Mouse (Mus musculus) kidney, postnatal 10 days (tissue): ENCODE measurements at regions not wholly inside any gene's neighbourhood (a gene's known extent, or its start where the extent isn't known, plus 50 kb on each side); places are given as distances from the start of the nearest gene placed in this dataset.
A peak's percentile ranks its signal among the peaks of the same experiment; 100 is the strongest.
"Not testable (repeated sequence)": the region's sequence is repeated elsewhere in the genome, so short reads cannot be mapped to it uniquely, and the experiment has no call there.

Experiments used
- DNase-seq: peaks from one replicate; pipeline ENCODE4 v3.0.0; 2021; ENCODE audit warnings: mixed read lengths

DNA sequence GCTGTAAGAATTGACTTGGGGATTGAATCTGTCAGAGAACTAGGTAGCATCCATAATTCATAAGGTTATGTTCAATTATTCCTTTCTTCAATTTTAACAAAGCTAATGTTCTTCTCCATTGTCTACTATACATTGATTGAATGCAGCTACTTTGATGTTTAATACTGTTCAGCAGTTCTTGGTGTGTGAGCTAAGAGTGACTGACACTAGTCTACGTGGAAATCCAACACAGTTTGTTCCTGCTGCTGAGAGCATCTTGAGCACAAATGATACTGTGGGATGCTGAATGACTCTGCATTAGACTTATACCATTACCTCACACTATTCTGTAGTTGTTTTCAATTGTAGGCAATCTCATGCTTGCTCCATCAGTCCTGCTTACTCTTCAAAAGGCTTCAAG lies 249.4 kb upstream of the Akr1e1 start:
- no peak for DNase-seq

DNA sequence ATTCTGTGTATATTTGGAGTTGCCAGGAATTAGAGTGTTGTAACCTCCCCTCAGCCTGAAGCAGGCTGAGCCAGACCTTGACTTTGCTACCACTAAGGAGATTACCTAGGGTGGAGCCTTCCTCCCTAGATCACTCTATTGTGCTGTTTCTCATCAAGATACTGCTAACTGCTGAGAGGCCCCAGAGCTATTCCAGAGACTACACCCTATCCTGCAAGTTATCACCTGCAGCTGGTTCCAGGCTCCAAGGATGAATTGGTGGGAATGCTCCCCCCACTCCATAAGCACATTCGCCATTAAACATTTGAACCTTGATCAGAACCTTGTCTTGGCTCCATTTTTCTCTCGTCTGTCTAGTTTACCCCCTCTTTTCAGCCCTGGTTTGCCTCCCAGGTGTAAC lies 230.5 kb upstream of the Akr1e1 start:
- DNase-seq: not testable (repeated sequence)

DNA sequence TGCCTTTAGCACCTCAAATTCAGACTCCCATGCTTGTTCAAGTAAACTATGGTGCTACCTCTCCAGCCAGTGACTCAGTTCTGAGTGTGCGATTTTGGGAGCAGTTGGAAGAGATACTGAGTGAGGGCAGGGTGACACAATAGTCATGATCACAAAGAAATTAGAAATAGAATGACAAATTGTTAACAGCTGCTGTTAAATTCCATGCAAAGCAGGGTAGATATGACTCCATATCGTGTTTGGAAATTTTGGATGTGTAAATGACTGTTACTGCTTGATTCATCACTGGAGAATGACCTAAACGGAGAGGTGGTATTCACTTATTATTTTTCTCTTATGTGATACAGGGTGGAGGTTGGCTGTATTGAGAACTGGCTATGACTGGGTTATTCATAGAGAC lies 217.8 kb upstream of the Akr1e1 start:
- DNase-seq: no peak

DNA sequence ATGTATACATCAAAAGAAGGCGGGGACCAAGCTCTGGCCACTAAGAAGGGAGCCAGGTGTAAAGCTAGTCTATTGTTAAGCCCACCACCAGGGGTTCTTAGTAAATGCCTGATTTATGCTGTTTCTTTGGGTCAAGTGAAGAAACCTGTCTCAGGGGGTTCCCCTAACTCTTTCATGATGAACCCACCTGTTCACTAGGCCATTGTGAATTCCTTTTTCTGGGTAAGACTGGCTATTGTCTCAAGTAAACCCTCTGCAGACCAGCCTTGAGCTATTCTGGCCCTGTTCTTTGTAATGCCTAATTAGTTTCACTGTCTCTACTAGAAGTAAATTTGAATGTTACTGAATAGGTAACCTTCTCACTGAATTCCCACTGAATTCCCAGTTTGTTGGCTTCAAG lies 216.8 kb upstream of the Akr1e1 start:
- DNase-seq: not testable (repeated sequence)

DNA sequence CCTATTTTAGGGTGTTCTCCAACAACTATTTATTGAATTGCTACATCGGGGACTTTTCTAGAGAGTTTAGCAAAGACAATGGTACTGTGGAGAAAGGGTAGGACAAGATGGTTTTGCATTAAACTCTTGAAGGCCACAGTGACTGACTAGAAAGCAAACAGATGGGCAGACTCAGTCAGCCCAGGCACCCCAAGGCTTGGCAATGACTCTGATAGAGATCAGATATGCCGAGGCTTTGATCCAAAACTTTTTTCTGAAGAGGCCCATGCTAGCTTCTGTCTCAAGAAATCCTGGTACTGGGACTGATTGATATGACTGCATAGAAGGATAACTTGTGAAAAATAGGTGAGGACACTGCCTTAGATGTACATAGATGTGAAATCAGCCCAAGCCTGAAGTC lies 197.9 kb upstream of the Akr1e1 start:
- no peak for DNase-seq

DNA sequence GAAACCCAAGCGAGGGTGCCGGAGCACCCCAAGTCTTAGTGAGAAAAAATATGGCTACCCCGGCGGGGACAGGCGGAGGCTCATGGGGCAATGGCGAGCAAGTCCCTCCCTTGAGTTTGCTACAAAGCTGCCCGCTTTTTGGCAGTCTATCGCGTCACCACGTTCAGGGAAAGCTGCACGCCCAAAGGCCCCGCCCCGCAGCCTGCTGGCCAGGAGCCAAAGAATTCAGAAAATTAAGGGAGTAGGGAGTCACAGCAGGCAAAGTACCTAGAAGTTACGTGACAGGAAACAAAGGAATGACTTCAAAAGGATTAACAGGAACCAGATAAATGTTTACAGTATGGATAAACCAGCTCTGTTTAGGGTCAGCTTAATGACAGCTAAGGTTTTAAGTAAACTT lies 191.7 kb upstream of the Akr1e1 start:
- DNase-seq: no peak

DNA sequence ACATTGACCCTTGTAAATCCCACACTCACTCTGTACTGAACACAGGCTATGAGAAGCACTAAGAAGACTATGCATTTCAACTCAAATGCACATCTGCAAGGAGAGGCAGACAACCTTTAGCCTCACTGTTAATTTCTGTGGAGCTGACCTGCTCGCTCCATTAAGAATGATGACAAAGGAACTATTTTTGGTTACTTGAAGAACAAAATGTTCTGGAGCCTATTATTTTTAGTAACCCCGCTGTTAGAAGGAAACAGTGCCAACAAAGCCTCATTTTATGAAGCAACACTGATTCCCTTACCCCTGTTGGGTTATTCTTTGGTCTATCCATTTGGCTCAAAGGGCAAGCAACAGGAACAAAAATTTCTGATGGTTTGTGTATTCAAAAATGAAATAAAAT lies 182.2 kb upstream of the Akr1e1 start:
- DNase-seq: no peak

DNA sequence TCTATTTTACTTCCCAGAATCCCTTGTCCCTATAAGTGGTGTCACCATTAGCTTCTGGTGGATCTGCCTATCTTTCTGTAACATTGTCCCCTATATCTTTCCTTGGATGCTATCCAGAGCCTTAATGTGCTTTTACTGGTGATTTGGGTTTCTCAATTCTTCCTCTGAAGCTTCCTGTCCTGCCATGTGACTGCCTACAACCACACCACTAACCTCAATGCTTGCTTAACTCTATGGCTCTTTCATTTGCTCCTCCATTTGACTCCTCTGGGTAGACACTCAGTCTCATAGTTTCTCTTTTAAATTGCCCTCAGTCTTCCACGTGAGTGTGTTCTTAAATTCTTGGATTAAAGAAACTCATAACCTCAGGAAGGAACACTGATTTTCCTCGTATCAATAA lies 181.4 kb upstream of the Akr1e1 start:
- no peak for DNase-seq

DNA sequence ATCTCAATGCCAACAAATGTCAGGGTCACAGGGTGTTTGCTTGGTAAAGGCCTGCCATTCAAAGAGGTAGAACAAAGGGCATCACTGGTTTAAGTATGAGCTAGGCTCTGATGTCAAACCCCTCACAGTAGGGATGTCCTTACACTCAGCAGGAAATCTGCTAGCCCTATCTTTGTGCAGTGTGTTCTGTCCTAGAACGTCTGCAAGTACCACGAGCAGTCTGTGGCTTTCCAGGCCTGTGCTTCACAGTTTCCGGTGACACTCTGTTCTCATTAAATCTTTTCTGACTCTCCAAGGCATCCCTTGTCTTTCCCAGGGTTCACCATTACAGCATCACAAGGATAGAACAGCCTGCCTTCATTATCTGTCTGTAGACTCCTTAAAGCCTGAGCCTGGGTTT lies 174.3 kb upstream of the Akr1e1 start:
- DNase-seq: no peak

DNA sequence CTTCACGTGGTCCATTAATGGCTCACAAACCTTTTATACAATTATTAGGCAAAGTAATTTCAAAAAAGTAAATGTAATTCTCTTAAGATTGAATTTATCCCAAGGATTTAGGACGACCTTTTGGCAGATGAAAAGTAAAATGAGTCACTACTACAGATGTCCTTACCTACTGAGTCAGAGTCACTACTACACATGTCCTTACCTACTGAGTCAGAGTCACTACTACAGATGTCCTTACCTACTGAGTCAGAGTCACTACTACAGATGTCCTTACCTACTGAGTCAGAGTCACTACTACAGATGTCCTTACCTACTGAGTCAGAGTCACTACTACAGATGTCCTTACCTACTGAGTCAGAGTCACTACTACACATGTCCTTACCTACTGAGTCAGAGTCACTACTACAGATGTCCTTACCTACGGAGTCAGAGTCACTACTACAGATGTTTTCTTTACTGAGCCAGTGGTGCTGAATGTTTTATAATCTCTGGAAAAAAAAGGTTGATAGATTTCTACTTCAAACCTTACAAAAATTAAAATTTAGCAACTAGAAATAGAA lies 169.4 kb upstream of the Akr1e1 start:
- not testable (repeated sequence) for DNase-seq

DNA sequence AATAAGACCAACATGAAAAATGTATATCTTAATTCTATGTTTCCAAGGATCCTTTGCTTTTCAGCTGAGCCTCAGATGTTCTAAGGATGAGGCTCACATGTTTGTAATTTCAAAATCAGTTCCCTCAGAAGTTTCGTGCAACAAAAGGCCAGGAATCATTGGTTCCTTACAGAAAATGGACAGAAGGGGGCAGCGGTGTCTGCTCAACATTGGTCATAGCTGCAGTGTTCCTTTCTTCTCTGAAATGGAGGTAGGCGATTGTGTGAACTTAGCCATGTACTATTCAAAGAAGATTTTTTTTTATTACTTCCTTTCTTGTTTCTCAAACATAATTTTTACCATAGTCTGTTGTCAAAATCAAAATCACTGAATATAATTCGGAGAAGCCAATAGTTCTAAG lies 167.9 kb upstream of the Akr1e1 start:
- peak; percentile 73 for DNase-seq

DNA sequence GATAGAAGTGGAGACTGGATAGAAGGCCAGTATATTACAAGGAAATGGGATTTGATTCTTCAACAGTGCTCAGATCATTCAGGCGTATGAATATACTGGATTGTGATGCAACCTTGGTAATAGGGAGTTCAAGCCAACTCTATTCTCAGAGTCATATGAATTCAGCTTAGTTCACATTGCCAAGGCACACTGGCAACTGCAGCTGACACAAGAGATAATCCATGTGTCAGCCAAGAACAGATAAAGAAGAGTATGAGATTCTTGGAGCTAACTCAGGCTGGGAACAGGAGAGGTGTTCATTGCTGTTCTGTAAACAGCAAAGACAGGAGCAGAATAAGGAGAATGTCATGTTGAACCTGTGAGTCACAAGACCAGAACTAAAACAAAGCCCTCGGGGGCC lies 163.3 kb upstream of the Akr1e1 start:
- no peak for DNase-seq

DNA sequence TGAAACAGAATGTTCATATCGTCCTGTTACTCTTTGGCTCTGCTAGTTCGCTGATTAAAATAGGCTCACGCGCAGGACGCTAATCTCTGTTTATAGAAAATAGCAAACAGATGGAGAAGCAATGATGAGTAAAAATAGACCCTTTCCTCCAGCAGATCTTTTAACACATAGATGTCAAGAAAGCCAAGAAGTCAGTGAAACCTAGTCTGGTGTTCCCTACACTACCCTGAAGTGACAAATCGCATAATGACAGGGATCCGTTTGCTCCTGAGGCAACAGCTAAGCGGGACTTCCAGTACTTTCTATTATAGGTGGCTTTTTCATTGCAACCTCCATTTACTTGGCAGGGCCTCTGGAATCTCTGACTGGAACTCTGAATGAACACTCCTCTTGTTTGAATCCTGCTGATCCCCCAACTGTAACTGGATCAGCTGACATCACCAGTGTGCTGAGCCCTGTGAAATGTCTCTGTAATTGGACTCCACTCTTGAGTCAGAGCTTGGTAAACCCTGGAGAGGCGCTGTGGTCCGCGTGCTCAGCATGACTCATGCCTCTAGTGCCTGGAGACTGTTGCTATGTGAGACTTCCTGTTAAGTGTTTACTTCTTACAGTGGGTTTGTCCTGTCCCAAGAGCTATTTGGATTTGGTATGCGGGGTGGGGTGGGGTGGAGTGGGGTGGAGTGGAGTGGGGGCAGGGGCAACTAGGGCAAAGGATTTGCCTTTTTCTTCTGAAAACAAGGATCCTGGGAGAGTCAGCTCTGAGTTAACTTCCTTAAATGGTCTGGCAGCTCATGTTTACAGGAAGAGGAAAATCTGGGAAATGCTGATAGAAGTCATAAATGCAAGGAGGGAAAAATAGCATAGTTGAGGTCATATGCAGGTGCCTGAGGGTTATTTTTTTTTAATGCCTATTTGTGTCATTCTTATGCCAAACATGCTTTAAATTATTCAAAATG lies 162.4 kb upstream of the Akr1e1 start:
- peak; percentile 74 for DNase-seq

DNA sequence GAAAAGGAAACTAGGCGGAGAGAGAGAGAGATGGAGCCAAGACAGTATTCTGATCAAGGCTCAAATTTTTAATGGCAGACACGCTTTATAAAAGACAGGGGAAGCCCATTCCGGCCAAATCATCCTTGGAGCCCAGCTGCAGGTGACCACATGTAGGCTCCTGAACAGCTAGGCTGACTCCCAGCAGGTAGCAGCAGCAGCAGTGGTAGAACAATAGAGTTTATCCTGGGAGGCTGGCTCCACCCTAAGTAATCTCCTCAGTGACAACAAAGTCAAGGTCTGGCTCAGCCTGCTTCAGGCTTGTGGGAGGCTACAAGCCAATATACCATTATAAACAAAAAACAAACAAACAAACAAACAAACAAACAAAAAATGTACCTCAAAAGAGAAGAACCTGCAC lies 151.0 kb upstream of the Akr1e1 start:
- no peak for DNase-seq

DNA sequence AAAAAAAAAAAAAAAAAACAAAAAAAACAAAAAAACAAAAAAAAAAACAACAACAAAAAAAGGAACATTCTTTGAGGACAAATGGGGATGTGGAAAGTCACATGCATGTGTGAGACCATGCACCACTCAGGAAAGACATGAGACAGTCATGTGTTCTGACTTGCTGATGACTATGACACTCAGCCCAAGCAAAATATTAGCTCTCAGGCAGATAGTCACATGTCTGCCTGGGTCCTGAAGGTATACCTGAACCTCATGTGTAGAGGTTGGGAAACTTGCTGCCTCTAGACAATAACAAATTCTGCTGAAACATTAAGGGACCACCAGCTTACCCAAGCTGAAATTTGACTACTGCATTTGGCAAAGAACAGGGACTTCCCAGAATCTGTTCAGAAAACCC lies 147.6 kb upstream of the Akr1e1 start:
- DNase-seq: no peak

DNA sequence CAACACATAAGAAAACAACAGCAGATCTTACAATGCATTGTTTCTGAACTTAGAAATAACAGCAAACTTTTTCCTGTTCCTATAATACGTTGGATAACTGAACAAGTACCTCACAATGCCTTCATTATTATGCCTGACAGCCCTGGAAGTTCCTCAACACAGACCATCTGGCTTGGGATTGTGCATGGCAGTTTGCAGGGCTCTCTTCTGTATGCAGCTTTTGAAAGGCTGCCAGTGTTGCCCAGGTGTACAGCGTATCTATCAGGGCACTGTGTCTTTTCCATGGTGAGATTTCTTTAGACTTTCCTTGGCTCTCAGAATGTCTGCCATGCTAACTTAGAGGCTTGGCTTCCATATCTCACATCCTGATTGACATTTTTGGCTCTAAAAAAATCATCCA lies 134.0 kb upstream of the Akr1e1 start:
- DNase-seq: no peak

DNA sequence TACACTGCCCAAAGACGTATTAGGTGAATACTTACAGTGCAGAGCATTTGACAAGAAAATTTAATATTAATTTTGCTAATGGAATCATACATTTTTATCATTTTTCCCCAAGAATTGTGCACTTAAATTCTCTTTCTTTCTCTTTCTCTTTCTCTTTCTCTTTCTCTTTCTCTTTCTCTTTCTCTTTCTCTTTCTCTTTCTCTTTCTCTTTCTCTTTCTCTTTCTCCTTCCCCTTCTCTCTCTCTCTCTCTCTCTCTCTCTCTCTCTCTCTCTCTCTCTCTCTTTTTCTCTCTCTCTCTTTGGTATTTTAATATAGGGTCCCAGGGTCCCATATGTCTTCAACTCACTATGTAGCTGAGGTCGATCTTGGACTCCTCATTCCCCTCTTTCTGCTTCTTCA lies 107.3 kb upstream of the Akr1e1 start:
- not testable (repeated sequence) for DNase-seq

DNA sequence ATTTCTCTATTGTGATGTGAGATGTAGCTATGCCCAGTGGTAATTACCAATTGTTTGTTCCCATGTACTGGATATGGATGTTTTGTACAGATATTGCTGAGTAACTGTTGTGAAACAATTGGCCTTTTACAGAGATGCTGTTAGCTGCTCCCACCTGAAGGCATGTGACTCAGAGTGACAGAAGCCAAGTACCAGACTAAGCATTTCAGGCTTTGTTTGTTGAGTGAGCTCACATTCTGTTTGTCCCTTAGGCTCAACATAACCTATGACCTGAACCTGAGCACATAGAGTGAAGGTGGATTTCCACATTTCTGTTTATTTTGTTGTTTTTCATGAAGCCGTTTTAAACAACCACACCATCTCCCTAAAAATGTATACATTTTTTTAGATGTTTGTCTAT lies 105.8 kb upstream of the Akr1e1 start:
- DNase-seq: no peak

DNA sequence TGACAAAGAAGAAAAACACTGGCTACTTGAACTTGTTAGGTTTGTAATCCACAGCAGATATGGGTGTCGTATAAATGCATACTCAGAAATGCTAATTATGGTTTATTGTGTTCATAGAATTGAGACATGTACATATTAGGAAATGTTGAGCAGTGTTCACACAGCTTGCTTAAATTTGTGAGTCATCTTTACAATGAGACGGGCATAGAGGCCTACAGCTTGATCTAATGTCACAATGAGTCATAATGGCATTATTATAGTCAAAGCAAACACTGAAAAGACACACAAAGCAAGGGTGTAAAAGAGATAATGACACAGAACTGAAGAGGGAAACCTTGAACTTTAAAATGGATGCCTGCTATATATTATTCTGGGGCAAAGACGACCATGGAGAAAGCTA lies 103.7 kb upstream of the Akr1e1 start:
- no peak for DNase-seq

DNA sequence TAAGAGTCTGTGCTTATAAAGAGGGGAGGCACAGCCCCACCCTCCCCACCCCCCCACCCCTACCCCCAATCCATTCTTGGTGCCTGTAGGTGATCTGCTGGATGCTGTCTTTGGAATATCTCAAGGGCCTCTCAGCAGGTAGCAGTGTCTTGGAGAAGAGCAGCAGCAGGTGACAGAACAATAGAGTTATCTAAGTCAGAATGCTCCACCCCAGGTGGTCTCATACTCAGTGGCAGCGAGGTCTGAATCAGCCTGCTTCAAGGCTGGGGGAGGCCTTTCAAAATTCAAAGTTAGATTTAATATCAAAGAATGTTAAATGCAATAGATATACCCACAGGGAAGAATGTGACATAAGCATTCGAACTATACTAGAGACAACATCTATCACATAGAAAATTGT lies 90.6 kb upstream of the Akr1e1 start:
- not testable (repeated sequence) for DNase-seq

DNA sequence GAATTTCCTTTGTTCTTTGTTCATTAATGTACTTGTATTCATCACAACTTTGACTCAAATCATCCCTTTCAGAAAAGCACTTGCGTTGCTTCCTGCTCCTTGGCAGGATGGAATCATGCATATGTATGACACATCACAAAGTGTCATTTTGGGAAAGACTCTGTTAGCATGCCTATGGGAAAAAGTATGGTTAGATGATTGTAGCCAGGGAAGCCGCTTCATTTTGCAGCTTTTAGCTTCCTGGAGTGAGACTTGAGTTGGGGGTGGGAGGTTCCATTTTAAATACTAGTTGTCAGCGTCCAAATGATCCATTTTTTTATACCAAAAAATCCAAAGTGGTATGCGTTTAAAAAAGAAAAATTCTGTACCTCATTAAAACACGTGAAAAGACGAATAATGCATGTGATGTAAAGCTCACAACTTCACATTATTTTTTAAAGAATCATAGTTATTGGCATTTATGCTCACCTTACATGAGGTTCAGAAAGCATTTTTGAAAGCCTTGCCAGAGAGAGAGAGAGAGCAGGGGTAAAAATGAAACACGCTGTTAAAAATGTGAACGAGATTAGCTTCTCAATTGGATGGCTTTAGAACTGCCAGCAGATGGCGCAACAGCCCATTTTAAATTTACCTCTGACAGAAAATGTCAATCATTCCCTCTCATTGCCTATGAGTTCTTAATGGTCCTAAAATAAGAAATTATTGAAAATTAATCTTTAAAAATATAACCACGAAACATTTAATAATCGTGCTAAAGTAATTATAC lies 57.6 kb upstream of the Akr1e1 start:
- peak; percentile 71 for DNase-seq

DNA sequence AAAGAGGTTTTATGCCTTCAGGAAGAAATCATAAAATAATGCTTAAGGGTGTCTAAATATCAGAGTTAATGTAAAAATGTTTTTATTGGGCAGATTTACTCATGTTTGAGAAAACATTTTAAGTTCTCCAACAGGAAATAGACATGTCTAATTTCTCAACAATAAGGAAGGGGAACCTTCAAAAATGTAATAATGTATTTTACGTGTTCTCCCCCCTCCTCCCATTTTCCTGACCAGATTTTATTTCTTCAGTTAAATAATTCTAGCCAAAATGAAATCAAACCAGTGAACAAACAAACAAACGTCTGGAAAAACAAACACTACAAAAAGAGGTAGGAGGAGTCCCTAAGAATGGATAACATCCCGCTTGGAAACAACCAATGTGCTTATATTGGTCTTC lies 54.4 kb upstream of the Akr1e1 start:
- DNase-seq: no peak

DNA sequence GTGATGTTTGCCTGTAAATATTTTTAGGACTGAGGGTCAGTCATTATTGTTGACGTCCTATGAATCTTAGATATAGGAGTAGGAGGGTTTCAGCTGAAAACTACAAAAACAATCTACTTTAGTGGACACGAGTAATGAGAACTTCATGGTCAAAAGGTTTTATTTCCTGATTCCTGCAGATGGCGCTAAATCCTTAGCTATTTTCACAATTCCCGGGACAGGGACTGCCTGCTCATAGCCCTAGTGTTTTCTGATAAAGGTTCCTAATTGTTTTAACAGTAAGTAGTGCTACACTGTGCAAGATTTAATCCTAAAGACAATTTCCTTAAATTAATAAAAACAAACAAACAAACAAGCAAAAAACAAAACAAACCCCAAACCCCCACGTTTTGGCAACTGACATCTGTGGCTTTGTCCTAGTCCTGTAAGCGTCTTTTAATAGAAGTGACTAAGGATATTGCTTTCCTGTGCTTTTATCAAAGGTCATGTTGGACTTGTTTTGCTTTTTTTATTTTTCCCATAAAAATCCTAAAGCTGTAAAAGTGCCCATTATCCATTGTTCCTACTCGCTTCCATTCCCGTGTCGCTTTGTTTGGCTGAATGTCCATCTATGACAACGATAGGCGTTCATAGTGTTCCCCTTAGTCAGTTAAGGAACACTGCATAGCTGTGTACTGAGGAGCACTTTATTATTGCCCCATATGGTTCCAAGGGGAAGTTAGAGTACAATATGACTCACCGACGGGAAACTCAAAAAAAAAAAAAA lies 53.5 kb upstream of the Akr1e1 start:
- DNase-seq: peak; percentile 45
